Mouse (Mus musculus) forebrain, embryonic 14.5 days (tissue): ENCODE data around the gene Ephb1. TPM values are rescaled to one million over a fixed set of nuclear protein-coding genes. Genes with fewer than 3 reads are reported as not detected.
A peak's percentile ranks its signal among the peaks of the same experiment; 100 is the strongest.

Experiments
- ATAC-seq: fragments of 200-750 bp; cut with Nextera tagmentation; 2 replicates; pipeline ENCODE4 v1.8.0; 2017; ENCODE audit warnings: mild to moderate bottlenecking, moderate library complexity
- DNase-seq: peaks from one replicate; pipeline ENCODE4 v3.0.0-alpha.2; 2015; ENCODE audit warnings: low spot score
- H3K27ac ChIP-seq: fragments of 300-500 bp; sonication (generic); 2 replicates; pipeline ENCODE4 v1.5.1; 2014; ENCODE audit warnings: low read depth, mild to moderate bottlenecking, control low read depth, low read length, moderate library complexity
- H3K27me3 ChIP-seq: fragments of 300-500 bp; sonication (generic); replicated peaks from 2 replicates; pipeline ENCODE4 v1.6.1; 2014; ENCODE audit warnings: low read length, control low read depth, mixed read lengths; ENCODE audit not compliant: control insufficient read depth, insufficient read depth
- H3K36me3 ChIP-seq: fragments of 300-500 bp; sonication (generic); 2 replicates; pipeline ENCODE4 v1.6.1; 2014; ENCODE audit warnings: low read length, control low read depth; ENCODE audit not compliant: control insufficient read depth, insufficient read depth
- H3K4me1 ChIP-seq: fragments of 300-500 bp; sonication (generic); 2 replicates; pipeline ENCODE4 v1.6.1; 2014; ENCODE audit warnings: antibody characterized with exemption, low read length, control low read depth; ENCODE audit not compliant: control insufficient read depth, insufficient read depth
- H3K4me2 ChIP-seq: fragments of 300-500 bp; sonication (generic); 2 replicates; pipeline ENCODE4 v1.6.1; 2014; ENCODE audit warnings: mild to moderate bottlenecking, control low read depth, low read length
- H3K4me3 ChIP-seq: fragments of 300-500 bp; sonication (generic); 2 replicates; pipeline ENCODE4 v1.5.1; 2014; ENCODE audit warnings: low read depth, low read length, control low read depth
- H3K9ac ChIP-seq: fragments of 300-500 bp; sonication (generic); 2 replicates; pipeline ENCODE4 v1.6.1; 2014; ENCODE audit warnings: mild to moderate bottlenecking, low read length, control low read depth, moderate library complexity
- H3K9me3 ChIP-seq: fragments of 300-500 bp; sonication (generic); replicated peaks from 2 replicates; pipeline ENCODE4 v1.6.1; 2016; ENCODE audit warnings: low read length, control low read depth, mixed read lengths; ENCODE audit not compliant: control insufficient read depth
- WGBS: fragments of 180-500 bp; shearing (Covaris S2); extraction: QIAGEN DNeasy Blood & Tissue Kit; methylation state at CpG from one replicate; pipeline ENCODE4 v1.1.7; 2014; 5-methylcytosine and 5-hydroxymethylcytosine counted together
- polyA plus RNA-seq: library from polyadenylated mRNA; unstranded; fragments of >200 nt; fragmentation: Nextera tagmentation; extraction: Ambion mirVana; gene quantifications from 2 replicates; pipeline ENCODE4 v1.2.1, GENCODE M21; 2014

Gene Ephb1
- polyA plus RNA-seq, 1 experiment from 2014 or later = 27.8 TPM

DNA sequence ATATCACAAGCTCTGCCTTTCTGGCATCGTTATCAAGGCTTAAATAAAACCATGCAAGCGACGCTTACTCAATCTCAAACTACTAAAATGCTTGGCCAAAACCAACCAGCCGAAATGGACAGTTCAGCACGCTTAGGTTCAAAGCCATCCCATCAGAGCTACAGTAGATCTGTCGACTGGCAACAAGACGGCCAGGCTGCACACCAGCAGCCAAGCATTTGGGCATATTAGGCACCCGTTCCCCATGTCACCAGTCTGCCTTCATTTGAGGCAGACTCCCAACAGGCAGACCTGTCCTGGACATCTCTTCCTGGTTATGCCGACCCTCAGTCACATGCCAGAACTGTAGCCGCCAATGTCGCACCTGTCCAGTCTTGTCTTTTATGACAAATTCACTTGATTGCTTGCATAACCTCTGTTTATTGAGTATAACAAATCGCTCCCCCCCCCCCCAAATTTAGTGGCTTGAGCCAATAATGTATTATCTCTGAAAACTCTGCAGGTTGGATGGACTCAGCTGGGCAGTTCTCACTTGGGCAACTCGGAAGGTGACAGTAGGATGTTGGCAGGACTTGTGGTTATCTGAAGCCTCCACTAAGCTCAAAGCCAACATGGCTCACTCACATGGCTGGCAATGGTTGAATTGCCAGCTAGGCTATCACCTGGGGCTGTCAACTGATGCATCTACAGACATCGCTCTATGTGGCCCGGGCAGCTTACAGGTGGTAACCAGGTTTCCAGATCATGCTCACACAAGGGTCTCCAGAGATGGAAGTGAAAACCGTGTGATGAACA, 24.0 kb downstream of the Ephb1 start:
- no peak overlapping the region for H3K27ac ChIP-seq
- H3K4me3 ChIP-seq = no peak overlapping the region
- ATAC-seq (no peak), DNase-seq (no peak)
- no peaks in the 10 kb centered on the region for H3K36me3 ChIP-seq
- no peaks in the 10 kb centered on the region for H3K27me3 ChIP-seq
- no peaks in the 10 kb centered on the region for H3K4me1 ChIP-seq
- H3K4me2 ChIP-seq = no peak overlapping the region
- no peak overlapping the region for H3K9ac ChIP-seq
- WGBS = 94% methylated on average over 16 of the region's 16 CpGs
- H3K9me3 ChIP-seq = no peaks in the 10 kb centered on the region

DNA sequence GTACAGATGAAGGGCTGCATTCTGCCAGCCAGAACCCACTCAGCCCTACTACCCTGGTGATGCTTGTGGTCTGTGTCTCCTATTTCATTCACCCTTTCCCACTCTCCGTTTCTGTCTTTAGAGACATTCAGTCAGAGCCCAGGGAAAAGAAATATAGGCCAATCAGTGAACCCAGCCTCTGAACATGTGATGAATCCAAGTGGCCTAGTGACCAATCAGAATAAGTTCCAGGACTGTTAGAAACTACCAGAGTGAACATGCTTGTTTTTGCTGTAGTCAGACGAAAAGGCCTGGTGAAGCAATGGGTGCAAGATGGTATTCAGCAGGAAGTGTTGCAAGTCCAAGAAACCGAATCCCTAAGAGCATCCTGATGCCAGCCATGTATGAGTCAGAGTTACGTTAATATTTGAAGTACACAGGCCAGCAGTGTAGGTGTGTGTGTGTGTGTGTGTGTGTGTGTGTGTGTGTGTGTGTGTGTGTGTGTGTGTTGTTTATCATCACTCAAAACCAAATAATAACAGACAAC, 26.8 kb downstream of the Ephb1 start:
- H3K27ac ChIP-seq = no peak overlapping the region
- ATAC-seq (no peak), DNase-seq (no peak)
- no peaks in the 10 kb centered on the region for H3K9me3 ChIP-seq
- 86% methylated on average over 4 of the region's 4 CpGs for WGBS
- no peaks in the 10 kb centered on the region for H3K36me3 ChIP-seq
- H3K4me2 ChIP-seq = no peak overlapping the region
- no peaks in the 10 kb centered on the region for H3K27me3 ChIP-seq
- no peak overlapping the region for H3K4me3 ChIP-seq
- no peaks in the 10 kb centered on the region for H3K4me1 ChIP-seq
- no peak overlapping the region for H3K9ac ChIP-seq

DNA sequence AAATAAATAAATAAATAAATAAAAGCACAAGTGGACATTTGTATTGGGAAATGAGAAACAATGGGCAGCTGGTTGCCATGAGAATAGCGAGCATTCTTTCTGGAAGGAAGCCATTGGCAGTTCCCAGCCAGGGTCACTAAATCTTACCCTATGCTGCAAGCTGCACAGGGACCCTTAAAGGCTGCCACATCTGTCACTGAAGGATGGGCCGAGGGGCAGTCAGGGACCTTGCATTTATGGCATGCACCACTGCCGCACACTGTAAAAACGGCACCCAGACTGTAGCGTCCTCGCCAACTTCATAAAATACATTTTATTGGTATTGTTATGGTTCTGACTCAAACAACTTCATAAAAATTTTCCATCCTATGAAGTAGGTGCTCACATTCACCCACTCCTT, 39.1 kb downstream of the Ephb1 start:
- Histone ChIP-seq H3K4me2 (no peak overlapping the region), H3K27ac (no peak overlapping the region), H3K4me1 (no peaks in the 10 kb centered on the region), H3K4me3 (no peak overlapping the region), H3K9me3 (no peaks in the 10 kb centered on the region; the same call in 1 of the 2 replicates), H3K36me3 (no peaks in the 10 kb centered on the region), H3K9ac (no peak overlapping the region), H3K27me3 (no peaks in the 10 kb centered on the region)
- 91% methylated on average over 6 of the region's 6 CpGs for WGBS
- ATAC-seq = no peak
- DNase-seq = no peak

DNA sequence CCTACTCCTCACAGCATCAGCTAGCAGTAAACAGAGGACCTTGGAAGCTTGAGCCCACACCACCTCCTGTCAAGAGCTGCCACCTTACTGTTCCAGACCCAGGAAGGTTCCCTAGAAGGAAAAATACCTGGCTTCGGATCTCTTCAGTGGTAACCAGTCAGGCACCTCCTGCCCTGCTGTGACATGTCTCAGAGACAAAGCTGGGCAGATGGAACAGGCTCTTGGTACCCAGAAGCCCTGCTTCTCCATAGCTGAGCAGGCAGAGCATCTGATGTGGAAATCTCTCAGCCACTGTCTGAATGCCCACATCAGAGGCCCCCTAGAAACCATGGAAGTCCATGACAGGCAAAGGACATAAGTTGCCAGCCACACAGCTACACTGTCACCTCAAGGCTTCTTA, 39.7 kb downstream of the Ephb1 start:
- H3K9ac ChIP-seq = no peak overlapping the region
- H3K27ac ChIP-seq = no peak overlapping the region
- WGBS = 75% methylated on average over 1 of the region's 1 CpGs
- H3K4me3 ChIP-seq = no peak overlapping the region
- no peak for DNase-seq
- no peaks in the 10 kb centered on the region for H3K36me3 ChIP-seq
- H3K4me2 ChIP-seq = no peak overlapping the region
- no peak for ATAC-seq
- no peaks in the 10 kb centered on the region for H3K27me3 ChIP-seq
- H3K9me3 ChIP-seq = no peaks in the 10 kb centered on the region; the same call in 1 of the 2 replicates
- H3K4me1 ChIP-seq = no peaks in the 10 kb centered on the region

DNA sequence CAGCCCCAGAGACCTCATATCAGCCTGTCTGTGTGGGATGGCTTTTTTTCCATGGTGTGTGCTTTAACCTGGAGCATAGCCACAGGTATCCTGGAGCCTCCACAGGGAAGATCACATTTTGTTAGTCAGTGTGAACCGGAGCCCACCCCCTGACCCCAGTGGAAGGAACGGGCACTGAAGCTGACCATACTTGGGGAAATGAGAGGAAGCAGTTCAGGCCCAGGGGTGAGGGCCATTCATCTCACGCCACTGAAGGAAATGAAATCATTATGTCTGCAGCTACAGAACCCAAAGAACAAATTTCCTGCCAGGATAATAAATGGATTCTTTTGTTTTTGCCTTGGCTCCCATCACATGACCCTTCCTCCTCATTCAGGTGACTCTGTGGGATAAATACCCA, 44.1 kb downstream of the Ephb1 start:
- Histone ChIP-seq H3K27ac (no peak overlapping the region), H3K9me3 (no peaks in the 10 kb centered on the region; the same call in 1 of the 2 replicates), H3K4me3 (no peak overlapping the region), H3K4me1 (peaks cover 14% of the 10 kb centered on the region), H3K36me3 (no peaks in the 10 kb centered on the region), H3K4me2 (no peak overlapping the region), H3K27me3 (no peaks in the 10 kb centered on the region), H3K9ac (no peak overlapping the region)
- no peak for DNase-seq
- WGBS = 41% methylated on average over 3 of the region's 3 CpGs
- no peak for ATAC-seq

DNA sequence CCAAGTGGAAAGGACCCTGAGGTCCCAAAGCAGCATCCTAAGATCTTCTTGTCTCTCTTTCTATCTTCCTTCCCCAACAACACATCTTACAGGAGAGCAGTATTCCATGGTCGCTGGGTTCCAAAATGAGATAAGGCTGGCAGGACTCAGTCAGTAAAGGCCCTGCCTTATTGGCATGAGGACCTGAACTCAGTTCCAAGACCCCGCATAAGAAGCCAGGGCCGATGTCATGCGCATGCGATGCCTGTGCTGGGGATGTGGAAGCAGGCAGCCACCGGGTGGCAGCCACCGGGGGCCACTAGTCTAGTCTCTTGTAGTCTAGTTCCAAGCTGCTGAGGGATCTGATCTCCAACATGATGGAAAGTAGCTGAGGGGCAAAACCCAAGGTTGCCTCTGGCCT, 45.2 kb downstream of the Ephb1 start:
- H3K9me3 ChIP-seq = no peaks in the 10 kb centered on the region; the same call in 1 of the 2 replicates
- H3K27me3 ChIP-seq = no peaks in the 10 kb centered on the region
- DNase-seq (no peak), ATAC-seq (no peak)
- H3K4me2 ChIP-seq = no peak overlapping the region
- H3K9ac ChIP-seq = no peak overlapping the region
- H3K27ac ChIP-seq = no peak overlapping the region
- H3K4me1 ChIP-seq = peaks cover 15% of the 10 kb centered on the region
- 92% methylated on average over 7 of the region's 7 CpGs for WGBS
- H3K4me3 ChIP-seq = no peak overlapping the region
- no peaks in the 10 kb centered on the region for H3K36me3 ChIP-seq

DNA sequence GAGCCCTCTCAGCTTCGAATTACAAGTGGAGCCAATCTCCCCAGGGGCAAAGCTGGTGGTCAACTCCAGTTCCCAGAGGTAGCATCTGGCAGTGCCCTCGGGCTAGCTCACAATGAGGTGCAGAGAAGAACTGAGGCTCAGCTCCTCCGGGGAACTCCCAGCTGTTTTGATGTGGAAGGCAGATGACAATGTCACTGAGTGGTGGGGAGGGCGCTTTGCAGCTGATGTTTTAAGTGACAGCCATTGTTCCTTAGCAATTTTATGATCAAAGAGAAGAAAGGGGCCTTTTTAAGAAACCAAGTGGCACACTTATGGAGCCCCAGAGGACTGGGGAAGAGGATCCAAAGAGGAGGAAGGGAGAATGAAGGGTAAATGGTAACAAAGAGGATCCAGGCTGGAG, 46.8 kb downstream of the Ephb1 start:
- H3K4me3 ChIP-seq = no peak overlapping the region
- DNase-seq (peak; percentile 44), ATAC-seq (no peak)
- peaks cover 15% of the 10 kb centered on the region for H3K4me1 ChIP-seq
- H3K9me3 ChIP-seq = no peaks in the 10 kb centered on the region; the same call in 1 of the 2 replicates
- no peak overlapping the region for H3K4me2 ChIP-seq
- peak overlapping the region; percentile 55; the same call in 1 of the 2 replicates for H3K27ac ChIP-seq
- no peaks in the 10 kb centered on the region for H3K36me3 ChIP-seq
- no peaks in the 10 kb centered on the region for H3K27me3 ChIP-seq
- no peak overlapping the region for H3K9ac ChIP-seq
- 35% methylated on average over 4 of the region's 4 CpGs for WGBS

DNA sequence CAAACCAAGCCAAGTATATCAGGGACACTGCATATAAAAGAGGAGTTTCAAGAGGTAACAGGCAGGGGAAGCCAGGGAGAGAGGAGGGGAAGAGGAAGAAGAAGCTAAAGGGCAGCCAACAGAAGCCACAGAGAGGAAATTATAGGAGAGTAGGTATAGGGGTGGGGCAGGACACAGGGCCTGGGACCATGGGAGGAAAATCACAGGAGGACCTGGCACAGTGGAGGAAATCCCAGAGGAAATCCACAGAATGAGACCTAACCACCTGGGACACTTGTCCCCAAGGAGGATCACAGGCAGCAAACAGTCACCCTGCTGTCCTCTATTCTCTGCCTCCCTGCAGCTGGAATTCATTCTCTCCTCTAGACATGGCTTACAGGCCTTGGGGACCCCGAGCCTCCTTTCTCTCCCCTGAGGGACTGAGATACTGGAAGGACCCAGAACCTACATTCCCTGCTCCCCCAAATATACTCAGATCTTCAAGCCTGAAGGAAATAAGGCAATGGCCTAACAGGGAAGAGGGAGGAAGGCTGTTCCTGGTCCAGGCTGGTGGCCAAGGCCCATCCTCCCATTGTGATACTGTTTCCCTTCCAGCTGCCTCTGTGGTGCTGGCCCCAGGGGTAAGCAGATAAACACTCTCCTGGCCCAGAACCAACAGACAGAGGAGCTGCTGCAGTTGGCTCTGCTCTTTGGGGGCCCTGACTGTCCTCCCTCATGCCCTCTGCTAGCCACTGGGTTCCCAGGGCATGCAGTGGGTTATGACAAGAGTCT, 47.7 kb downstream of the Ephb1 start:
- DNase-seq = no peak
- H3K4me1 ChIP-seq = peaks cover 15% of the 10 kb centered on the region
- H3K36me3 ChIP-seq = no peaks in the 10 kb centered on the region
- H3K27me3 ChIP-seq = no peaks in the 10 kb centered on the region
- 83% methylated on average over 1 of the region's 1 CpGs for WGBS
- H3K4me3 ChIP-seq = no peak overlapping the region
- H3K27ac ChIP-seq = peak overlapping the region; percentile 55; the same call in 1 of the 2 replicates
- H3K4me2 ChIP-seq = no peak overlapping the region
- no peak for ATAC-seq
- H3K9me3 ChIP-seq = no peaks in the 10 kb centered on the region; the same call in 1 of the 2 replicates
- no peak overlapping the region for H3K9ac ChIP-seq
